Mouse (Mus musculus) heart, embryonic 10.5 days (tissue): ENCODE measurements around the gene Rnaseh2b. TPM values are rescaled to one million over a fixed set of nuclear protein-coding genes. Genes with fewer than 3 reads are reported as not detected.

Source experiments
- DNase-seq: peaks from one replicate; pipeline ENCODE4 v3.0.0-alpha.2; 2017; ENCODE audit warnings: low spot score
- H3K27ac ChIP-seq: fragments of 300-500 bp; sonication (generic); 2 replicates; pipeline ENCODE4 v1.5.1; 2016; ENCODE audit warnings: mild to moderate bottlenecking
- H3K27me3 ChIP-seq: fragments of 300-500 bp; sonication (generic); 2 replicates; pipeline ENCODE4 v1.6.1; 2016; ENCODE audit warnings: mild to moderate bottlenecking; ENCODE audit not compliant: poor library complexity, insufficient read depth, severe bottlenecking
- H3K36me3 ChIP-seq: fragments of 300-500 bp; sonication (generic); 2 replicates; pipeline ENCODE4 v1.6.1; 2016; ENCODE audit warnings: mild to moderate bottlenecking, moderate library complexity
- H3K4me1 ChIP-seq: fragments of 300-500 bp; sonication (generic); 2 replicates; pipeline ENCODE4 v1.6.1; 2016; ENCODE audit warnings: mild to moderate bottlenecking
- H3K4me3 ChIP-seq: fragments of 300-500 bp; sonication (generic); 2 replicates; pipeline ENCODE4 v1.5.1; 2016; ENCODE audit warnings: mild to moderate bottlenecking, moderate library complexity
- H3K9me3 ChIP-seq: fragments of 300-500 bp; sonication (generic); 2 replicates; pipeline ENCODE4 v1.6.1; 2016; ENCODE audit warnings: mild to moderate bottlenecking, moderate library complexity
- WGBS: fragments of 180-500 bp; shearing (Covaris S2); methylation state at CpG from one replicate; pipeline ENCODE4 v1.1.7; 2016; 5-methylcytosine and 5-hydroxymethylcytosine counted together
- polyA plus RNA-seq: library from polyadenylated mRNA; unstranded; fragments of >200 nt; fragmentation: Nextera tagmentation; extraction: Ambion mirVana; gene quantifications from 2 replicates; pipeline ENCODE4 v1.2.1, GENCODE M21; 2016

Rnaseh2b gene
- polyA plus RNA-seq, result 61.0 and 65.2 TPM in 2 replicates

GRCm38 (mm10) chr14:62292488-62293339 is at the start of gene Rnaseh2b, which contains the start of gene Dleu7:
Gene Rnaseh2b (plus strand): TSS chr14:62292589.
Gene Dleu7 (minus strand): TSS chr14:62293047.
- Histone ChIP-seq H3K36me3 (no peaks in the 10 kb centered on the region), H3K27ac (peak within 1 kb of the TSS; percentile 88), H3K4me3 (peak within 1 kb of the TSS; percentile 74), H3K4me1 (peaks cover 12% of the 10 kb centered on the region), H3K27me3 (peaks cover 23% of the 10 kb centered on the region), H3K9me3 (no peaks in the 10 kb centered on the region)
- DNase-seq, result no peak
- under 1% methylated on average over 60 of the region's 60 CpGs for WGBS

DNA sequence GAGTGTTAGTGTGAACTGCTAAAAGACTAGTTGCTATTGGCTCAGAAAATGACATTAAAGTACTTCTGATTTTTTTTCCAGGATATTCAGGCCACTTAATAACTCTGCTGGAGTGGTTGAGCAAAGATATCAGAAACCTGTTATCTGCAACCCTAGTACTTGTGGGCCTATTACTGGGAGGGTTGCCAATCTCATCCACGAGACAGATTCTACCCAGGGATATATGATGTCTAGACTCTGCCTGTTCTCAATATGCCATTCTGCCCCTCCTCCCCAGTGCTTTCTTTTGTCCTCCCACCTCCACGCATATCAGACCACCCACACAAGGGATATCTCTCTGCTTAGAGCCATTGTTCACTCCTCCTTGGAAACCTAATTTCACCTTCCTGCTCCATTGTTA is 48.9 kb upstream of the Rnaseh2b start:
- Histone ChIP-seq H3K27me3 (no peaks in the 10 kb centered on the region), H3K4me3 (no peak overlapping the region), H3K4me1 (no peaks in the 10 kb centered on the region), H3K36me3 (no peaks in the 10 kb centered on the region), H3K9me3 (no peaks in the 10 kb centered on the region), H3K27ac (no peak overlapping the region)
- 52% methylated on average over 2 of the region's 2 CpGs for whole genome bisulfite sequencing
- no peak for DNase-seq

- Histone ChIP-seq H3K36me3 (no peaks in the 10 kb centered on the region), H3K4me1 (no peaks in the 10 kb centered on the region), H3K27me3 (no peaks in the 10 kb centered on the region), H3K27ac (no peak overlapping the region), H3K9me3 (no peaks in the 10 kb centered on the region), H3K4me3 (no peak overlapping the region)
- 19% methylated on average over 4 of the region's 4 CpGs for WGBS
- no peak for DNase-seq
These were observed 46.8 kb upstream of the Rnaseh2b start for GRCm38 (mm10) chr14:62245557-62245956.

DNA sequence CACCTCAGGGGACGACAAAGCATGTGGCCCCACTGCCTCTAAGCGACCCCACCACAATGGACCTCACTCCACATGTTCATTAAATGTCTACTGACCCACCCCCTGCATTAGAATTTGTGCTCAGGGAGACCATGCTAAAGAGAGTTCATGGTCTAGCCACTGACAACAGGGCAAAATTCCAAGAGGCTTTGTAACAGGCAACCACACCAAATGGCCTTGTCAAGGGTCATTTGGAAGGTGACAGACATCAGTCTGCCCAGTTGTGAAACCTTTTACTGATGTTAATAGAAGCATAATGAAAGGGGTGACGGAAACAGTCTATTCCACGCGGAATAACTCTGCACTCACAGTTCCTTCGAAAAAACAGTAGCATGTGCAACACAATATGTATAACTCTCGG is 44.0 kb upstream of the Rnaseh2b start:
- no peaks in the 10 kb centered on the region for H3K9me3 ChIP-seq
- H3K27me3 ChIP-seq, result no peaks in the 10 kb centered on the region
- no peak overlapping the region for H3K27ac ChIP-seq
- no peak for DNase-seq
- 91% methylated on average over 7 of the region's 7 CpGs for WGBS
- H3K36me3 ChIP-seq, result no peaks in the 10 kb centered on the region
- H3K4me3 ChIP-seq, result no peak overlapping the region
- no peaks in the 10 kb centered on the region for H3K4me1 ChIP-seq

GRCm38 (mm10) chr14:62248796-62249195 is 43.6 kb upstream of the Rnaseh2b start:
- H3K4me3 ChIP-seq, result no peak overlapping the region
- H3K36me3 ChIP-seq, result no peaks in the 10 kb centered on the region
- no peak for DNase-seq
- no peaks in the 10 kb centered on the region for H3K4me1 ChIP-seq
- no peaks in the 10 kb centered on the region for H3K27me3 ChIP-seq
- 76% methylated on average over 10 of the region's 10 CpGs for WGBS
- H3K9me3 ChIP-seq, result no peaks in the 10 kb centered on the region
- no peak overlapping the region for H3K27ac ChIP-seq

GRCm38 (mm10) chr14:62249251-62249650 is 43.1 kb upstream of the Rnaseh2b start:
- H3K36me3 ChIP-seq, result no peaks in the 10 kb centered on the region
- DNase-seq, result no peak
- H3K9me3 ChIP-seq, result no peaks in the 10 kb centered on the region
- H3K4me3 ChIP-seq, result no peak overlapping the region
- H3K27ac ChIP-seq, result no peak overlapping the region
- no peaks in the 10 kb centered on the region for H3K27me3 ChIP-seq
- H3K4me1 ChIP-seq, result no peaks in the 10 kb centered on the region
- 87% methylated on average over 2 of the region's 2 CpGs for WGBS

- 70% methylated on average over 3 of the region's 3 CpGs for WGBS
These were observed 42.3 kb upstream of the Rnaseh2b start for GRCm38 (mm10) chr14:62250046-62250445.

DNA sequence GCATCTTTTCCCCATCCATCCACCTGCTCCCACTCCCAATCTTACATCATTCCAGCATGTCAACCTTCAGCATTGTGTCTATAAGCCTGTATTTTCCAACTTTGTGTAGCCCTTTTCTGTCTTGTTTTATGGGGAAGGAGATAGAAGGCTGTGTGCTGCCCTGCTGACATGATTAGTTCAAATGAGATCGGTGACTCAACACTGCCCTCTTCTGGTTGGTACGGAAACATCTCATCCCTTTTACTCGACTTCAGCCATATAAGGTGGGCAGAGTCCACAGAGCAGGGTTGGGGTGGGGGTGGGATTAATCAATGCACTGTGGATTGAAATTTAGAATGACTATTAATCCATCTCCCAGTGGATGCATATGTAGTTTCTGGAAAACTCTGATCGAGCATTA is 40.4 kb upstream of the Rnaseh2b start:
- WGBS, result 5% methylated on average over 4 of the region's 4 CpGs

More at GRCm38 (mm10) chr14:62250046-62250445, 42.3 kb upstream of the Rnaseh2b start:
- H3K4me3 ChIP-seq, result no peak overlapping the region
- H3K36me3 ChIP-seq, result no peaks in the 10 kb centered on the region
- no peaks in the 10 kb centered on the region for H3K27me3 ChIP-seq
- H3K9me3 ChIP-seq, result no peaks in the 10 kb centered on the region
- H3K4me1 ChIP-seq, result no peaks in the 10 kb centered on the region
- no peak for DNase-seq
- H3K27ac ChIP-seq, result no peak overlapping the region

DNA sequence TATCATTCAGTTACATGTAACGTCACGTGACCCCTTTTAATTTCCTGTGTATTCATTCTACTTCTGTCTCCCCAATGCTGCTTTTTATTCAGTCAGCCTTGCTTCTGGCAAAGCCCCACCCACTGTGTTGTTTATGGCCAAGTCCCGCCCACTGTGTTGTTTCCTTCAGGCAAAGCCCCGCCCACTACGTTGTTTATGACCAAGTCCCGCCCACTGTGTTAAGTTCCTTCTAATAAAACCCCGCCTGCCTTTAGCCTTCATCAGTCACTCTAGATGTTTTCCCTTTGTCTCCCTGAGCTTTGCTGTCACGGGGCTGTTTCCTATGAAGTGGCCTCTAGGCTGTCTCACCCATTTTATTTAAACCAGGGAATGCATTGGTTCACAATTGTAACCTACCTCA is 38.0 kb upstream of the Rnaseh2b start:
- no peaks in the 10 kb centered on the region for H3K36me3 ChIP-seq
- DNase-seq, result no peak
- H3K9me3 ChIP-seq, result no peaks in the 10 kb centered on the region
- H3K27me3 ChIP-seq, result no peaks in the 10 kb centered on the region
- no peak overlapping the region for H3K4me3 ChIP-seq
- peaks cover 14% of the 10 kb centered on the region for H3K4me1 ChIP-seq
- no peak overlapping the region for H3K27ac ChIP-seq
- 76% methylated on average over 8 of the region's 8 CpGs for WGBS

More for the DNA sequence above, 40.4 kb upstream of the Rnaseh2b start:
- no peak overlapping the region for H3K4me3 ChIP-seq
- H3K36me3 ChIP-seq, result no peaks in the 10 kb centered on the region
- no peak overlapping the region for H3K27ac ChIP-seq
- no peaks in the 10 kb centered on the region for H3K27me3 ChIP-seq
- H3K9me3 ChIP-seq, result no peaks in the 10 kb centered on the region
- no peak for DNase-seq
- H3K4me1 ChIP-seq, result no peaks in the 10 kb centered on the region

DNA sequence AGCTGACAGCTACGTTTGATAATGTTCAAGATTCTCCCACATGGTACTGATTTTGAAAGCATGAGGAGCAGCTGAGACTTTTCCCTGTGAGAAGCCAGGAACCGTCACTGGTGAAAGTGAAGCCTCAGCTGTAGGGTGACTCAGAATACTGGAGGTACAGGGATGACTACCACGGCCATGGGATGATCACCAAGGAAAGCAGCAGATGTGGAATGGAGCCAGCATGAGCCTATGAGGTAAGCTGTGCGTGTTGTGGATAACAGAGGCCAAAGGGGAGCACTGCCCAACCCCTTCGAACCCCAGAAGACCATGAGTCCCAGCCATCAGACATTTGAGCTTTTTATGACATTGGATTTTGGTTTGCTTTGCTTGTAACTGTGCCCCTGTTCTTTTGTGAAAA is 36.3 kb upstream of the Rnaseh2b start:
- Histone ChIP-seq H3K27me3 (no peaks in the 10 kb centered on the region), H3K27ac (no peak overlapping the region), H3K4me1 (peaks cover 23% of the 10 kb centered on the region), H3K4me3 (no peak overlapping the region), H3K9me3 (no peaks in the 10 kb centered on the region), H3K36me3 (no peaks in the 10 kb centered on the region)
- 79% methylated on average over 5 of the region's 5 CpGs for WGBS
- DNase-seq, result no peak

- H3K9me3 ChIP-seq, result no peaks in the 10 kb centered on the region
- no peaks in the 10 kb centered on the region for H3K27me3 ChIP-seq
- 18% methylated on average over 6 of the region's 6 CpGs for WGBS
- peaks cover 23% of the 10 kb centered on the region for H3K4me1 ChIP-seq
- no peak for DNase-seq
- no peaks in the 10 kb centered on the region for H3K36me3 ChIP-seq
- H3K27ac ChIP-seq, result no peak overlapping the region
- no peak overlapping the region for H3K4me3 ChIP-seq
These were observed 34.3 kb upstream of the Rnaseh2b start for GRCm38 (mm10) chr14:62258125-62258524.

- 45% methylated on average over 10 of the region's 10 CpGs for WGBS
- Histone ChIP-seq H3K4me3 (no peak overlapping the region), H3K9me3 (no peaks in the 10 kb centered on the region), H3K4me1 (peaks cover 23% of the 10 kb centered on the region), H3K36me3 (no peaks in the 10 kb centered on the region), H3K27ac (peak overlapping the region; percentile 31; the same call in 1 of the 2 replicates), H3K27me3 (no peaks in the 10 kb centered on the region)
- DNase-seq, result no peak
These were observed 33.3 kb upstream of the Rnaseh2b start for GRCm38 (mm10) chr14:62258978-62259536.

DNA sequence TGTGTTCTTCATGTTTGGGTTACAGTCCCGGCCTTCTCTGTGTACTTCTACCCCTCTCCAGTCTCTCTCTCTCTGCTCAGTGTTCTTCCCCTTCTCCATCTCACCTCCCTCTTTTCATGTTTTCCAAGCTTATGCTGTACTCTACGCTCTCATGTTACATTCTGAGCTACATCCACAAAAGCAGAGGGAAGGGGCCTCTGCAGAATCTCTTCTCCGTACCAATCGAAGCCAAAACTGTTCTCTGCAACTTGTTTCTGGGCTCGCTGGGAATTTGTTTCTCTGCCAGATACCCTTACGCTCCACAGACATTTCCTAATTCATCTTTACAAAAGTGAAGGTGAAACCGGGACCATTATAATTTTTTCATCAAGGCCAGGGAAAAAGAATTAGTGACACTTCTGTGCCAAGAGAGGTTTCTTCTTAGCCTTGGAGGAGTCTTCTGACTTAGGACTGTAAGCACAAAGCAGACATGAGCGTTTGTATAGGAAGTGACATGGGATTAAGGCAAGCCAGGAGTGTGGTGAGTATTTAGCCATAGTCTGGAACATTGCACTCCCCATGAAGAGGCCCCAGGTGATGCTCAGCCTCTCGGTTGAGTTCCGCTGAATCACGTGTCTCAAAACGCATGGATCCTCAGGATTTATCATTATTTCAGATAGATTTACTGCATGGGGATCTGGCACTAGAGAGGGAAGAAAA is 21.5 kb upstream of the Rnaseh2b start:
- Histone ChIP-seq H3K4me1 (no peaks in the 10 kb centered on the region), H3K27me3 (no peaks in the 10 kb centered on the region), H3K36me3 (no peaks in the 10 kb centered on the region), H3K27ac (no peak overlapping the region), H3K4me3 (no peak overlapping the region), H3K9me3 (no peaks in the 10 kb centered on the region)
- no peak for DNase-seq
- 85% methylated on average over 12 of the region's 12 CpGs for WGBS
